In genomic region chr12:109968303-109968702, GRCm38 (mm10) we compare ENCODE assay signal across 18 mouse cellular contexts.
DNase-seq lines count a peak whose midpoint lies in the region.
"Had no signal": no experiment of that assay in that cellular context is flagged by ENCODE, and none has a peak within 500 bp of the region (broad histone marks: within the 10 kb centered on the region; RNA-seq: fewer than 3 reads in every experiment).

No protein-coding gene starts in this region.

- peak; percentile 48 for DNase-seq in layer of hippocampus, adult 11-12 months (ENCODE audit: low spot score)
- DNase-seq in layer of hippocampus, postnatal 10 days (ENCODE audit: low spot score in 2 of 2): no peak
- DNase-seq in left cerebral cortex, postnatal 10 days (ENCODE audit: extremely low spot score in 1 of 2, low spot score in 2 of 2): peak; percentile 30 to 47
- DNase-seq in left cerebral cortex, adult 11 months (ENCODE audit: low spot score): no peak
- DNase-seq in right cerebral cortex, adult 18-20 months: peak; percentile 32
- no peak for DNase-seq in right cerebral cortex, adult 2 months (ENCODE audit: low spot score in 2 of 2)
- DNase-seq in telencephalon, adult 2 months (ENCODE audit: low read depth, low spot score): peak; percentile 51
- DNase-seq in kidney, postnatal 10 days: no peak
- DNase-seq: adrenal gland, postnatal 10 days; adrenal gland, postnatal 36 days; B cell, adult 2 months; cerebellum, adult 11 months; cerebellum, adult 2 months; cerebellum, adult 9-11 months; cerebellum, postnatal 25 days; gastrocnemius, adult 2 months; gastrocnemius, postnatal 14 days; heart, adult 11 months had no signal

- intact Hi-C loops in left cerebral cortex, postnatal 10 days (cut with DNase I): no loop called here

Comparison
In these comparisons a context has a peak if more than half of its experiments do, and no peak if none do; other contexts are left out.
1. DNase-seq: peak in layer of hippocampus, adult 11-12 months (single experiment), left cerebral cortex, postnatal 10 days (2 of 2), right cerebral cortex, adult 18-20 months (single experiment) and telencephalon, adult 2 months (single experiment); none in layer of hippocampus, postnatal 10 days (0 of 2), left cerebral cortex, adult 11 months (single experiment), right cerebral cortex, adult 2 months (0 of 2) and kidney, postnatal 10 days (single experiment).